Mouse (Mus musculus): ENCODE results near the gene Rheb. TPM values are rescaled to one million over a fixed set of nuclear protein-coding genes. Genes with fewer than 3 reads are reported as not detected.

Rheb gene
- polyA plus RNA-seq, 1 experiment: 47.8 TPM

DNA sequence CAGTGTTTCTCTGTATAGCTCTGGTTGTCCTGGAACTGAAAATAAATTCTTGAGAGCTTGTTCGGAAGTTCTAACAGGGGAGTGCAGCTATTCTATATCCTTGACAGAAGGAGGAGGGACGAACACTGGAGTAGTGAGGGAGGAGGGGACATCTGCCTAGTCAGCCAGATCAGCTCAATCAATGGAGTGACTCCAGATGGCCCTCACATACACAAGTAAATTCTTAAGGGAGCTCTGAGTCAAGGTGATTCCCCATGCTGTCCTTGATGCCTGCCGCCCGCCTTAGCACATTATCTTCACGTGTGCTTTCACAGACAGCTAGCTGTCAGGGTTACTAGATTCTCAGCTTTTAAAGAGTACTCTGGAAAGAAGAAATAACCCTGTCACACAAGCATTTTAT, 21.8 kb downstream of the Rheb start:
- H3K79me2 ChIP-seq (ENCODE audit: control insufficient read depth, insufficient read depth): peaks cover 95% of the 10 kb centered on the region
- H3K79me3 ChIP-seq (ENCODE audit: low read depth): peaks cover 78% of the 10 kb centered on the region

DNA sequence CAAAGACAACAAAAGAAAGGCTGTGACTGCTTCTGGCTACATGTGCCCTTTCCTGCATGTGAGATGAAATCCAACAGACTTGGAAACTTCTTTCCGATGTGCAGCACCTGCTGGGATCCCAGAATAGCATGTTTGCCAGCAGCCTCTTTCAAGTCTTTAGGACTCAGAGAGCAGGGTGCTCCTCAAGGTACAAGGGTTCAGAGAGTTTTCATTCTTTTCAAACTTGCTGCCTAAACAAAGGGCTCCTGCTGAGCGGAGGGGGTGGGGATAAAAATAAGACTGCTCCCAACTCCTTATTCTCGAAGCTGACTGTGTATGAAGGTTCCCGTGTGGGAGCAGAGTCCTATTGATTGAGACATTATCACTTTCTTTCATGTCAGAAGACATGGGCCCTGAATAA, 25.2 kb downstream of the Rheb start:
- TF ChIP-seq MYOG (IDR thresholded peaks at IDR 0.05; ENCODE audit: control insufficient read depth, extremely low read depth, insufficient read length) (no peak), MYOD1 (IDR thresholded peaks at IDR 0.05; ENCODE audit: control insufficient read depth, insufficient read length, low read depth) (no peak), FOSL1 (IDR thresholded peaks at IDR 0.05; ENCODE audit: insufficient read depth, low read length, poor library complexity, severe bottlenecking) (no peak), CEBPB (IDR thresholded peaks at IDR 0.05; ENCODE audit: low read depth) (no peak), CTCF (IDR thresholded peaks at IDR 0.05; ENCODE audit: control insufficient read depth, insufficient read depth, insufficient read length) (no peak), MAX (IDR thresholded peaks at IDR 0.05) (no peak)
- peaks cover 49% of the 10 kb centered on the region for H3K79me3 ChIP-seq (ENCODE audit: low read depth)
- H3K4me3 ChIP-seq (ENCODE audit: insufficient read depth, poor library complexity, severe bottlenecking): no peak overlapping the region
- no peaks in the 10 kb centered on the region for H3K27me3 ChIP-seq (ENCODE audit: control insufficient read depth, insufficient read depth, insufficient read length)
- peaks cover 44% of the 10 kb centered on the region for H3K36me3 ChIP-seq (ENCODE audit: control insufficient read depth, insufficient read depth)
- no peak overlapping the region for H3ac ChIP-seq (ENCODE audit: control insufficient read depth, insufficient read length, low read depth)
- H3K79me2 ChIP-seq (ENCODE audit: control insufficient read depth, insufficient read depth): peaks cover 64% of the 10 kb centered on the region

More for the DNA sequence above, 21.8 kb downstream of the Rheb start:
- Histone ChIP-seq H3ac (ENCODE audit: control insufficient read depth, insufficient read length, low read depth) (no peak overlapping the region), H3K27me3 (ENCODE audit: control insufficient read depth, insufficient read depth, insufficient read length) (no peaks in the 10 kb centered on the region), H3K36me3 (ENCODE audit: control insufficient read depth, insufficient read depth) (peaks cover 22% of the 10 kb centered on the region), H3K4me3 (ENCODE audit: insufficient read depth, poor library complexity, severe bottlenecking) (no peak overlapping the region)
- no peak for TF ChIP-seq CEBPB (IDR thresholded peaks at IDR 0.05; ENCODE audit: low read depth)
- no peak for TF ChIP-seq MYOD1 (IDR thresholded peaks at IDR 0.05; ENCODE audit: control insufficient read depth, insufficient read length, low read depth)
- TF ChIP-seq MYOG (IDR thresholded peaks at IDR 0.05; ENCODE audit: control insufficient read depth, extremely low read depth, insufficient read length): no peak
- TF ChIP-seq CTCF (IDR thresholded peaks at IDR 0.05; ENCODE audit: control insufficient read depth, insufficient read depth, insufficient read length): no peak
- no peak for TF ChIP-seq USF1 (IDR thresholded peaks at IDR 0.05; ENCODE audit: low read depth)
- no peak for TF ChIP-seq MAX (IDR thresholded peaks at IDR 0.05)
- no peak for TF ChIP-seq FOSL1 (IDR thresholded peaks at IDR 0.05; ENCODE audit: insufficient read depth, low read length, poor library complexity, severe bottlenecking)

DNA sequence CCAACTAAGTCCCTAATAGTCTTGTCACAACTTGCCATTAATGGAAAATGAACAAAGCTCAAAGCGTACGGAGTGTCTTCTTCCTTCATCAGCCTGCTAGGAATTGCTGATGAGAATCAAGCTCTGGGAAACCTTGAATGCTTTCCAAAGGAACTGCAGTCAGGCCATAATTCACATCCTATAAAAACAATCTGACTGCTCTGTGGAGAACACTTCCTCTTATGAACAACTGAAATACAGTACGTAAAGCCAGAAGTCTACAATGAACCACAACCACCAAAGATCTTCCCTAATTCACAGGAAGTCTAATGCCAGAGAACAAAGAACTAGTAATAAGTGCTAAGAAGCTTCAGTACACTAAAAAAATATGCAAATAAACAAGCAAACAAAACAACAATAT, 28.5 kb downstream of the Rheb start:
- H3K79me3 ChIP-seq (ENCODE audit: low read depth): peaks cover 33% of the 10 kb centered on the region
- no peak overlapping the region for H3ac ChIP-seq (ENCODE audit: control insufficient read depth, insufficient read length, low read depth)
- peaks cover 32% of the 10 kb centered on the region for H3K79me2 ChIP-seq (ENCODE audit: control insufficient read depth, insufficient read depth)
- H3K27me3 ChIP-seq (ENCODE audit: control insufficient read depth, insufficient read depth, insufficient read length): no peaks in the 10 kb centered on the region
- TF ChIP-seq MYOG (IDR thresholded peaks at IDR 0.05; ENCODE audit: control insufficient read depth, extremely low read depth, insufficient read length): no peak
- TF ChIP-seq CEBPB (IDR thresholded peaks at IDR 0.05; ENCODE audit: low read depth): no peak
- TF ChIP-seq FOSL1 (IDR thresholded peaks at IDR 0.05; ENCODE audit: insufficient read depth, low read length, poor library complexity, severe bottlenecking): no peak
- no peak for TF ChIP-seq MAX (IDR thresholded peaks at IDR 0.05)
- TF ChIP-seq USF1 (IDR thresholded peaks at IDR 0.05; ENCODE audit: low read depth): no peak
- TF ChIP-seq MYOD1 (IDR thresholded peaks at IDR 0.05; ENCODE audit: control insufficient read depth, insufficient read length, low read depth): no peak
- no peak for TF ChIP-seq CTCF (IDR thresholded peaks at IDR 0.05; ENCODE audit: control insufficient read depth, insufficient read depth, insufficient read length)
- peaks cover 64% of the 10 kb centered on the region for H3K36me3 ChIP-seq (ENCODE audit: control insufficient read depth, insufficient read depth)
- H3K4me3 ChIP-seq (ENCODE audit: insufficient read depth, poor library complexity, severe bottlenecking): no peak overlapping the region

DNA sequence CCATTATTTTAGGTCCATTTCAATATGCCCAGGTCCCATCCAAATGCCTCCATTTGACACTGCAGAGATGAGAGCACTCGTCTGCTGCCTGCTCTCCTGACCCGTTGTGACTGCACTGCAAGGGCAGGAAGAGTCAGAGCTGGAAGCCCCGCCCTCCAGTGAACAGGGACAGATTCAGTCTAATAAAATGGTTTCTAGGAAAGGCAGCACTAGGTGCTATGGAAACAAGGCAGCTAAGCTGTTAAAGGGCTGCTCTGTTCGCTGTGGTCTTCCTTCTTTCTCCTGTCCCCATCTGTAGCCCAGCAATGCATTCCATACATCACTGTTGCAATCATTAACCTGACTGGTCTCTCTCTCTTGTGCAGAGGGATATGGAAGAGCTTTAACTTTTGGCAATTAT, 29.4 kb downstream of the Rheb start:
- no peak overlapping the region for H3ac ChIP-seq (ENCODE audit: control insufficient read depth, insufficient read length, low read depth)
- peaks cover 22% of the 10 kb centered on the region for H3K79me2 ChIP-seq (ENCODE audit: control insufficient read depth, insufficient read depth)
- no peak overlapping the region for H3K4me3 ChIP-seq (ENCODE audit: insufficient read depth, poor library complexity, severe bottlenecking)
- peaks cover 24% of the 10 kb centered on the region for H3K79me3 ChIP-seq (ENCODE audit: low read depth)
- no peaks in the 10 kb centered on the region for H3K27me3 ChIP-seq (ENCODE audit: control insufficient read depth, insufficient read depth, insufficient read length)
- peaks cover 69% of the 10 kb centered on the region for H3K36me3 ChIP-seq (ENCODE audit: control insufficient read depth, insufficient read depth)
- TF ChIP-seq MYOG (IDR thresholded peaks at IDR 0.05; ENCODE audit: control insufficient read depth, extremely low read depth, insufficient read length) (no peak), MYOD1 (IDR thresholded peaks at IDR 0.05; ENCODE audit: control insufficient read depth, insufficient read length, low read depth) (no peak), USF1 (IDR thresholded peaks at IDR 0.05; ENCODE audit: low read depth) (no peak), FOSL1 (IDR thresholded peaks at IDR 0.05; ENCODE audit: insufficient read depth, low read length, poor library complexity, severe bottlenecking) (no peak), CTCF (IDR thresholded peaks at IDR 0.05; ENCODE audit: control insufficient read depth, insufficient read depth, insufficient read length) (no peak), CEBPB (IDR thresholded peaks at IDR 0.05; ENCODE audit: low read depth) (no peak), MAX (IDR thresholded peaks at IDR 0.05) (no peak)

- H3K79me3 ChIP-seq (ENCODE audit: low read depth): no peaks in the 10 kb centered on the region
- H3ac ChIP-seq (ENCODE audit: control insufficient read depth, insufficient read length, low read depth): no peak overlapping the region
- H3K79me2 ChIP-seq (ENCODE audit: control insufficient read depth, insufficient read depth): no peaks in the 10 kb centered on the region
- no peaks in the 10 kb centered on the region for H3K27me3 ChIP-seq (ENCODE audit: control insufficient read depth, insufficient read depth, insufficient read length)
- TF ChIP-seq MYOG (IDR thresholded peaks at IDR 0.05; ENCODE audit: control insufficient read depth, extremely low read depth, insufficient read length): no peak
- TF ChIP-seq MAX (IDR thresholded peaks at IDR 0.05): no peak
- TF ChIP-seq CTCF (IDR thresholded peaks at IDR 0.05; ENCODE audit: control insufficient read depth, insufficient read depth, insufficient read length): no peak
- TF ChIP-seq CEBPB (IDR thresholded peaks at IDR 0.05; ENCODE audit: low read depth): no peak
- no peak overlapping the region for H3K4me3 ChIP-seq (ENCODE audit: insufficient read depth, poor library complexity, severe bottlenecking)
- H3K36me3 ChIP-seq (ENCODE audit: control insufficient read depth, insufficient read depth): peaks cover 56% of the 10 kb centered on the region
Observed at GRCm38 (mm10) chr5:24805222-24805621, 37.2 kb downstream of the Rheb start.

DNA sequence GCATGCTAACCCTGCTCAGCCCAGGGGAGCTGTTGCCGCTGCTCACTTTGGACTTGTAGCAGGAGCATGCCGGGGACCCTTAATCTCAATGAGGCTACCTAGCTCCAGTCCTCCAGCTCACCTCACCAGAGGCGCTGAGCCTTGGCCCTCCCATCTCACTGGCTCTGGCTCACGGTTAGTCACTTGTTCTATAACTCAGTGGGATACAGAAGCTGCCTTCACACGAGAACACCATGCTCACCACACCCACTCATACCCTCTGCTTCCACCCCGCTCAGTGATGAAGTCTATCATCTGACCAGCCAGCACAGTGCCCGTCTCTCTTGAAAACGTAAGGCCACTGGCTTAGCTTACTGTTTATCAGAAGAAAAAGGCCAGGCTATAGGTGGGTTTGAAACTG, 37.8 kb downstream of the Rheb start:
- no peak overlapping the region for H3K4me3 ChIP-seq (ENCODE audit: insufficient read depth, poor library complexity, severe bottlenecking)
- H3ac ChIP-seq (ENCODE audit: control insufficient read depth, insufficient read length, low read depth): no peak overlapping the region
- H3K79me2 ChIP-seq (ENCODE audit: control insufficient read depth, insufficient read depth): no peaks in the 10 kb centered on the region
- H3K27me3 ChIP-seq (ENCODE audit: control insufficient read depth, insufficient read depth, insufficient read length): no peaks in the 10 kb centered on the region
- no peaks in the 10 kb centered on the region for H3K79me3 ChIP-seq (ENCODE audit: low read depth)
- peaks cover 56% of the 10 kb centered on the region for H3K36me3 ChIP-seq (ENCODE audit: control insufficient read depth, insufficient read depth)
- no peak for TF ChIP-seq MYOD1 (IDR thresholded peaks at IDR 0.05; ENCODE audit: control insufficient read depth, insufficient read length, low read depth)
- TF ChIP-seq FOSL1 (IDR thresholded peaks at IDR 0.05; ENCODE audit: insufficient read depth, low read length, poor library complexity, severe bottlenecking): no peak
- no peak for TF ChIP-seq USF1 (IDR thresholded peaks at IDR 0.05; ENCODE audit: low read depth)
- TF ChIP-seq MYOG (IDR thresholded peaks at IDR 0.05; ENCODE audit: control insufficient read depth, extremely low read depth, insufficient read length): no peak
- TF ChIP-seq CEBPB (IDR thresholded peaks at IDR 0.05; ENCODE audit: low read depth): no peak
- no peak for TF ChIP-seq CTCF (IDR thresholded peaks at IDR 0.05; ENCODE audit: control insufficient read depth, insufficient read depth, insufficient read length)
- no peak for TF ChIP-seq MAX (IDR thresholded peaks at IDR 0.05)
